Mouse (Mus musculus) ES-E14 (cell line): ENCODE measurements around the gene Rpl36a-ps1.

Experiments used
- CHD2 ChIP-seq: IDR thresholded peaks from 2 replicates; pipeline ENCODE4 v1.6.1; 2014; ENCODE audit warnings: mild to moderate bottlenecking, low read depth, low read length, inconsistent platforms
- MAFK ChIP-seq: IDR thresholded peaks from 2 replicates; pipeline ENCODE4 v1.6.1; 2014; ENCODE audit warnings: mild to moderate bottlenecking, low read depth, low read length, inconsistent platforms; ENCODE audit not compliant: insufficient read depth
- ZNF384 ChIP-seq: IDR thresholded peaks from 2 replicates; pipeline ENCODE4 v1.6.1; 2012; ENCODE audit warnings: low read depth, low read length, inconsistent platforms

DNA sequence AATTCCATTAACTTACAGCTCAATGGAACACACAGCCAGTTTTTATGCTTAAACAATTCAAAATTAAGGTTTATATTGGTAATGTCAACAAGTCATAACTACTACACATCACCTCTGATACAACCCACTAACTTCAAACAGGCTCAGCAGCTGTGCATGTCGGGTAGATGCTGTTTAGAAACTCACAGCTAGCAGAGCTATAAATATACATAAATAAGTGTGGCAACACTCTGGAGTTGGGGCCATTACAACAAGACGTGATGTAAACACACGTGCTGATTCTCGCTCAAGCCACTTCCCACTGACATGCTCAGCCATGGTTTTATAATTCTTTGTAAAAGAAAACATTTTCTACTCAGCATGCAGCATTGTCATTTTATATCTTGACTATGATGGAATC lies 41.9 kb upstream of the Rpl36a-ps1 start:
- TF ChIP-seq MAFK: no peak
- no peak for TF ChIP-seq ZNF384
- no peak for TF ChIP-seq CHD2
